Mouse (Mus musculus) limb, embryonic 12.5 days (tissue): ENCODE measurements around the gene Hba-a1. TPM values are rescaled to one million over a fixed set of nuclear protein-coding genes. Genes with fewer than 3 reads are reported as not detected.
"Not testable (repeated sequence)": the region's sequence is repeated elsewhere in the genome, so short reads cannot be mapped to it uniquely, and the experiment has no call there.

ENCODE experiments used
- ATAC-seq: fragments of 200-750 bp; cut with Nextera tagmentation; 2 replicates; pipeline ENCODE4 v1.8.0; 2017; ENCODE audit warnings: low read depth, moderate TSS enrichment; ENCODE audit not compliant: insufficient number of reproducible peaks, insufficient read depth, low FRiP score, low TSS enrichment
- H3K27ac ChIP-seq: fragments of 300-500 bp; sonication (generic); 2 replicates; pipeline ENCODE4 v1.5.1; 2016; ENCODE audit warnings: mild to moderate bottlenecking, moderate library complexity
- H3K27me3 ChIP-seq: fragments of 300-500 bp; sonication (generic); 2 replicates; pipeline ENCODE4 v1.6.1; 2016; ENCODE audit warnings: mild to moderate bottlenecking, moderate library complexity
- H3K36me3 ChIP-seq: fragments of 300-500 bp; sonication (generic); 2 replicates; pipeline ENCODE4 v1.6.1; 2016; ENCODE audit warnings: mild to moderate bottlenecking, moderate library complexity
- H3K4me1 ChIP-seq: fragments of 300-500 bp; sonication (generic); replicated peaks from 2 replicates; pipeline ENCODE4 v1.6.1; 2016
- H3K4me2 ChIP-seq: fragments of 300-500 bp; sonication (generic); 2 replicates; pipeline ENCODE4 v1.6.1; 2016; ENCODE audit warnings: mild to moderate bottlenecking, moderate library complexity
- H3K4me3 ChIP-seq: fragments of 300-500 bp; sonication (generic); replicated peaks from 2 replicates; pipeline ENCODE4 v1.5.1; 2016; ENCODE audit warnings: mild to moderate bottlenecking
- H3K9ac ChIP-seq: fragments of 300-500 bp; sonication (generic); replicated peaks from 2 replicates; pipeline ENCODE4 v1.6.1; 2016; ENCODE audit warnings: mild to moderate bottlenecking, moderate library complexity
- H3K9me3 ChIP-seq: fragments of 300-500 bp; sonication (generic); 2 replicates; pipeline ENCODE4 v1.6.1; 2016; ENCODE audit warnings: mild to moderate bottlenecking, moderate library complexity
- WGBS: fragments of 180-500 bp; shearing (Covaris S2); methylation state at CpG from one replicate; pipeline ENCODE4 v1.1.7; 2016; 5-methylcytosine and 5-hydroxymethylcytosine counted together
- polyA plus RNA-seq: library from polyadenylated mRNA; unstranded; fragments of >200 nt; fragmentation: Nextera tagmentation; extraction: Ambion mirVana; gene quantifications from 2 replicates; pipeline ENCODE4 v1.2.1, GENCODE M21; 2016

The Hba-a1 gene
- polyA plus RNA-seq, 1 experiment from 2014 or later = 3,017 TPM

DNA sequence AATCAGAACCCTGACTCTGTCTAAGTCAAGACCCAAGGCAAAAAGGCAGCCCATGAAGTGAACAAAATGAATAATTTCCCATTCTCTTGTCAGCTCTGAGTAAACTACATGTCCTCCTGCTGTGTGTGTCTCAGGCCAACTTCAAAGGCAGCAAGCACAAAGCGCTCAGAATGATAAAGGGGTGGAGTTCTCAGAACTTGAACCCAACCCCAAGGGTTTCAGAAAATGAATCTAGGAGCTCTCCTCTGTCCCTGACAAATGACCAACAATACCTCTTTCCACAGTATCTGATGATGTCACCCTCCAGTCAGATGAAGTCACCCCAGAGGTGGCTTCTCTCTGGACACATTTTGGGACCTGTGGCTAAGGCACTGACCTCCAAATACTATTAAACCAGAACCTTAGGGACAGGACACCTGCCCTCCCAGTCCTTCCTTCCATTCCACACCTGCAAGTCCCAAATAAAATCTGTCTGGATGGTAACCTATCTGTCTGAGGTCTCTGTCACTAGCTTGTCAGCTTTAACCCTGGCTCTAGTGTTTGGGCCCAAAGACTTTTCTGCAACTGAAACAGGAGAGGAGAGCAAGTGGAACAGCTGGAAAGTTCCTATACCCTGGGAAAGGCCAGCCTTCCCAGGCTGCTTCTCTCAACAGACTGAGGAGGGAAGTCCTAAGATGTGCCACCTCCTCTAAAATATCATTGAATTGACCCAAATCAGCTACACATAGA, 1.7 kb upstream of the Hba-a1 start:
- no peak for ATAC-seq
- H3K4me1 ChIP-seq = no peaks in the 10 kb centered on the region
- 73% methylated on average over 1 of the region's 1 CpGs for WGBS

DNA sequence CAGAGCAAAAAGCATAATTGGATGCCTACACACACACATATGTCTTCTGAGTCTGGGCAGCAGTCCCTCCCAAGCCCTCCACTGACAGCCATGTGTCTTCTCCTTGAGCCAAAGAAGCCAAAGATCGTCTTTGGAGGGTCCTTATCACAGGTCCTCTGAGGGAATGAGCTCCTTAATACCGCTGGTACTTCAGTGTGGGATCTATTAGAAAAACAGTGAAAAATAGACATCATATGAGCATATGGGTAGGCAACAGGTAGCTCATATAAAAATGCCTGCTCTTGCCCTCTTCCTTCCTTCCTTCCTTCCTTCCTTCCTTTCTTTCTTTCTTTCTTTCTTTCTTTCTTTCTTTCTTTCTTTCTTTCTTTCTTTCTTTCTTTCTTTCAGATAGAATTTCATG, 1.3 kb downstream of the Hba-a1 start:
- peaks cover 23% of the 10 kb centered on the region for H3K27me3 ChIP-seq
- not testable (repeated sequence) for H3K4me2 ChIP-seq, H3K4me3 ChIP-seq, H3K9me3 ChIP-seq, H3K27ac ChIP-seq, H3K4me1 ChIP-seq, H3K36me3 ChIP-seq, H3K9ac ChIP-seq, ATAC-seq
- 55% methylated on average over 2 of the region's 2 CpGs for WGBS

More for the DNA sequence above, 1.7 kb upstream of the Hba-a1 start:
- Histone ChIP-seq H3K9me3 (no peaks in the 10 kb centered on the region), H3K4me2 (no peak overlapping the region), H3K36me3 (no peaks in the 10 kb centered on the region), H3K4me3 (no peak overlapping the region), H3K27ac (no peak overlapping the region), H3K9ac (no peak overlapping the region), H3K27me3 (peaks cover 31% of the 10 kb centered on the region)

DNA sequence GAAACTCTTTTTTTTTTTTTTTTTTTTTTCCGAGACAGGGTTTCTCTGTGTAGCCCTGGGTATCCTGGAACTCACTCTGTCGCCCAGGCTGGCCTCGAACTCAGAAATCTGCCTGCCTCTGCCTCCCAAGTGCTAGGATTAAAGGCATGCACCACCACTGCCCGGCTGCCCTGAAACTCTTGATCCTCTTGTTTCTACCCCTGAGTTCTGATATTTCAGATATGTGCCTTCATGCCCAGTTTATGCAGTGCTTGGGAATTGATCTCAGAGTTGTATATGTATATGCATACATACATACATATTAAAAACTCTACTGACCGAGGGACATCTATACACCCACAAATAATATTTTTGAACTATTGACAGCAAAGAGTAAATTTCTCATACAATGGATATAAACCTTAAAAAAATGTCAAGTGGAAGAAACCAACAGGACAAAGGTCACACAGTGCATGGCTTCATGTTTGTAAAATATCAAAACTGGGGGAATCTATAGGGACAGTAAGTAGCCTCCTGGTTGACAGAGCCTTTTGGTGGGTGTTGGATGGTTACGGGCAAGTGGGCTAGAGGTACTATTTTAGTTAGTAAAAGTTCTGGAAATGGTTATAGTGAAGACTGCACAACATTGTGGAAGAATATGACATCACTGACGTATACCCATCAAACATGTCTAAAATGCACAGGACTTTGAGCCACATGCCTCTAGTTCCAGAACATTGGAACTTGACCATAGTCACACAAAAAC, 1.9 kb downstream of the Hba-a1 start:
- H3K4me2 ChIP-seq = no peak overlapping the region
- H3K4me3 ChIP-seq = no peak overlapping the region
- no peaks in the 10 kb centered on the region for H3K9me3 ChIP-seq
- H3K4me1 ChIP-seq = no peaks in the 10 kb centered on the region
- peaks cover 23% of the 10 kb centered on the region for H3K27me3 ChIP-seq
- no peaks in the 10 kb centered on the region for H3K36me3 ChIP-seq
- H3K9ac ChIP-seq = no peak overlapping the region
- no peak overlapping the region for H3K27ac ChIP-seq
- no peak for ATAC-seq
- WGBS = 78% methylated on average over 7 of the region's 7 CpGs

DNA sequence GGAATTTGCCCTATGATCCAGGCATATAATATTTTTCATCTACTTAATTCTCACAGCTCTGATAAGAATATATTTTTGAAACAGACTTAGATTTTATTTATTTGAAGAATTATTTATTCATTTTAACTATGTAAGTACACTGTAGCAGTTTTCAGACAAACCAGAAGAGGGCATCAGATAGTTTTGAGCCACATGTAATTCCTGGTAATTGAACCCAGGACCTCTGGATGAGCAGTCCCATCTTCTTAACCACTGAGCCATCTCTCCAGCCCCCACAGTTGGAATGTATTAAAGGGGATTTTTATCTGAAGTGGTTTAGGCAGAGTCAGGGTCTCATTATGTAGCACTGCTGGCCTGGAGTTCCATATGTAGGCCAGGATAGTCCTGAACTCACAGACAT, 2.6 kb downstream of the Hba-a1 start:
- H3K9ac ChIP-seq = not testable (repeated sequence)

DNA sequence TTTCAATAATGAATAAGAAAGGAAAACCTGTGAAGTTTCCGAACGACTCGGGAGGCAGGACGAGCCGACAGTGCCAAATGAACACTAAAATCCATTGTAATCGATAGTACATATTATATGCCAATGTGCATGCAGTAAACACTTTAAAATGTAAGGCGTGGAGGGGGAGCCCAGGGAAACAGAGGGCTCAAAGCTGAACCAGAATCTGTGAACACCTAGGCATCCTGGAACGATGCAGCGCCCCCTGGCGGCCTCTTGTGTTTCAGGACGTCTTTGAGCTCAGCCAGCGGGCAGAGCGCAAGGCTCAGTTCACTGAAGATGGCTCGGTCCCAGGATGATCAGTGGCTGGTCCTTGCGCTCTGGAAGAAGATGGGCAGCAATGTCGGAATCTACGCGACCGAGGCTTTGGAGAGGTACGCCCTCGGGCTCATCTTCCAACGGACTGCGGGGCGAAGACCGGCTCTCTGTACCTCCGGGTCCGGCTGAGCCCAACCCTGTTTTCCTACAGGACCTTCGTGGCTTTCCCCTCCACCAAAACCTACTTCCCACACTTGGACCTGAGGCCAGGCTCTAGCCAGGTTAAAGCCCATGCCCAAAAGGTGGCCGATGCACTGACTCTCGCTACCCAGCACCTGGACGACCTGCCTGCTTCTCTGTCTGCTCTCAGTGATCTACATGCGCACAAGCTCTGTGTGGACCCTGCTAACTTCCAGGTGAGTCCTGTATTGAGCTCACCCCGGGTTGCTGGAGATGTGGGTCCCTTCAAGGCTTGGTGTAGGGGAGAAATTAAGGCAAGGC, 3.6 kb downstream of the Hba-a1 start, which contains the start of gene Hbq1b:
TSS of gene Hbq1b (plus strand) at position 271 of the 798 bp plus-strand sequence.
- not testable (repeated sequence) for H3K4me1 ChIP-seq, H3K36me3 ChIP-seq, H3K27ac ChIP-seq, H3K9me3 ChIP-seq
- Histone ChIP-seq H3K9ac (0 out of 2 replicates have a peak within 1 kb of the TSS, but pooled peaks have one; percentile 31), H3K27me3 (peaks cover 15% of the 10 kb centered on the region), H3K4me3 (peak within 1 kb of the TSS; percentile 31), H3K4me2 (peak within 1 kb of the TSS; percentile 59)
- ATAC-seq = 0 out of 2 replicates have a peak, but pooled peaks have one; percentile 45
- WGBS = 21% methylated on average over 31 of the region's 33 CpGs

More for the DNA sequence above, 2.6 kb downstream of the Hba-a1 start:
- H3K4me2 ChIP-seq, H3K4me1 ChIP-seq, ATAC-seq, H3K27ac ChIP-seq, H3K36me3 ChIP-seq, H3K4me3 ChIP-seq, H3K9me3 ChIP-seq: not testable (repeated sequence)
- peaks cover 23% of the 10 kb centered on the region for H3K27me3 ChIP-seq

DNA sequence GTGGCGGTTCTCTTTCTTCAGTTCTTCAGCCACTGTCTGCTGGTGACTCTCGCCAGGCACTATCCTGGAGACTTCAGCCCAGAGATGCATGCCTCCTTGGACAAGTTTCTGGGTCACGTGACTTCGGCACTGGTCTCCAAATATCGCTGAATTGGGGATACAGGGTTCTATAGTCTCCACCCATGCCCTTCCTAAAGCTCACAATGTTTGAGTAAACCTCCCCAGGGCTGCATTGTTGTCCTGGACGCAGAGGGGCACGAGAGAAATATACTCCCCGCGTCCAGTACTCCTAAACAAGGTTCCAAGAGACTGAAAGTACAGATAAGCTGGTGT, 4.1 kb downstream of the Hba-a1 start:
- no peaks in the 10 kb centered on the region for H3K36me3 ChIP-seq
- WGBS = 69% methylated on average over 9 of the region's 9 CpGs
- no peaks in the 10 kb centered on the region for H3K4me1 ChIP-seq
- H3K4me3 ChIP-seq = no peak overlapping the region
- peaks cover 14% of the 10 kb centered on the region for H3K27me3 ChIP-seq
- H3K9ac ChIP-seq = no peak overlapping the region
- no peaks in the 10 kb centered on the region for H3K9me3 ChIP-seq
- H3K4me2 ChIP-seq = peak overlapping the region; percentile 59; the same call in 1 of the 2 replicates
- H3K27ac ChIP-seq = no peak overlapping the region
- ATAC-seq = no peak

DNA sequence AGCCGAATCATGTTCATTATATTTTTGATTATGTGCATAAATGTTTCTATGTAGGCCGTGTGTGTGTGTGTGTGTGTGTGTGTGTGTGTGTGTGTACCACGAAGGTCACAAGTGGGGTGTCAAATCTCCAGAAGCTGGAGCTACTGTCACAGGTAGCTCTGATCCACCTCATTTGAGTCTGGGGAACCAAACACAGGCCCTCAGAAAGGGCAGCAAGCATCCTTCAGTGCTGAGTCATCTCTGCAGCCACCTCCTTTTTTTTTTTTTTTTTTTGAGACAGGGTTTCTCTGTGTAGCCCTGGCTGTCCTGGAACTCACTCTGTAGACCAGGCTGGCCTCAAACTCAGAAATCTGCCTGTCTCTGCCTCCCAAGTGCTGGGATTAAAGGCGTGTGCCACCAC, 9.5 kb downstream of the Hba-a1 start:
- not testable (repeated sequence) for H3K9ac ChIP-seq, H3K4me3 ChIP-seq, H3K36me3 ChIP-seq, H3K9me3 ChIP-seq, H3K4me2 ChIP-seq, H3K27me3 ChIP-seq, H3K4me1 ChIP-seq, H3K27ac ChIP-seq, ATAC-seq
- WGBS = 85% methylated on average over 4 of the region's 4 CpGs

DNA sequence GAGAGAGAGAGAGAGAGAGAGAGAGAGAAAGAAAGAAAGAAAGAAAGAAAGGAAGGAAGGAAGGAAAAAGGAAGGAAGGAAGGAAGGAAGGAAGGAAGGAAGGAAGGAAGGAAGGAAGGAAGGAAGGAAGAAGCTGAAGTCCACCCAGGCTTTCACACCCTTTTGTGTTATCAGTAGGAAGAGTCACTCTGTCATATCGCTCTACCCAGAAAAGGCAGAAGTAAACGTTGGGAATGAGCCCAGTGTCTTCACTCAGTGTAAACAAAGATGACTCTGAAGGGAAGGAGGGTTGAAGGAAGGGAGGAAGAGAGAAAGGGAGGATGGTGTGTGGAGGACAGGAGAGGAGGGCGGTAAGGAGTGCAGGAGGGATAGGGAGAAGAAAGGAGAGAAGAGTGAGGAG, 10.2 kb downstream of the Hba-a1 start:
- H3K36me3 ChIP-seq, ATAC-seq, H3K9ac ChIP-seq, H3K4me2 ChIP-seq, H3K27ac ChIP-seq, H3K4me3 ChIP-seq, H3K9me3 ChIP-seq, H3K27me3 ChIP-seq, H3K4me1 ChIP-seq: not testable (repeated sequence)
- WGBS = 66% methylated on average over 3 of the region's 3 CpGs

DNA sequence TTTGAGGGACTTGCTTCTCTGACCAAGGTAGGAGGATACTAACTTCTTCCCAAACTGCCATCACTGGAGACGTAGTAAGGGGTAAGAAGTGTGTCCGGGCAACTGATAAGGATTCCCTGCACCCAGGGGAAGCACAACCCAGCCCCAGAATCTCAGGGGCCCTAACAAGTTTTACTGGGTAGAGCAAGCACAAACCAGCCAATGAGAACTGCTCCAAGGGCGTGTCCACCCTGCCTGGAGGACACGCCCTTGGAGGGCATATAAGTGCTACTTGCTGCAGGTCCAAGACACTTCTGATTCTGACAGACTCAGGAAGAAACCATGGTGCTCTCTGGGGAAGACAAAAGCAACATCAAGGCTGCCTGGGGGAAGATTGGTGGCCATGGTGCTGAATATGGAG, 12.9 kb downstream of the Hba-a1 start, which contains the start of gene Hba-a2:
TSS of gene Hba-a2 (plus strand) at position 287 of the 400 bp plus-strand sequence.
- not testable (repeated sequence) for H3K27me3 ChIP-seq, H3K4me3 ChIP-seq, H3K9ac ChIP-seq, H3K4me2 ChIP-seq, H3K36me3 ChIP-seq, H3K4me1 ChIP-seq, H3K27ac ChIP-seq, H3K9me3 ChIP-seq
- 0 out of 2 replicates have a peak, but pooled peaks have one; percentile 57 for ATAC-seq
- WGBS = no CpG with 5 or more reads among the region's 4 CpGs

DNA sequence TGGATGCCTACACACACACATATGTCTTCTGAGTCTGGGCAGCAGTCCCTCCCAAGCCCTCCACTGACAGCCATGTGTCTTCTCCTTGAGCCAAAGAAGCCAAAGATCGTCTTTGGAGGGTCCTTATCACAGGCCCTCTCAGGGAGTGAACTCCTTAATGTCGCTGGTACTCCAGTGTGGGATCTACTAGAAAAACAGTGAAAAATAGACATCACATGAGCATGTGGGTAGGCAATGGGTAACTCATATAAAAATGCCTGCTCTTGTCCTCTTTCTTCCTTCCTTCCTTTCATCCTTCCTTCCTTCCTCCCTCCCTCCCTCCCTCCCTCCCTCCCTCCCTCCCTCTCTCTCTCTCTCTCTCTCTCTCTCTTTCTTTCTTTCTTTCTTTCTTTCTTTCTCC, 14.1 kb downstream of the Hba-a1 start:
- ATAC-seq, H3K27ac ChIP-seq, H3K4me3 ChIP-seq, H3K9me3 ChIP-seq, H3K4me2 ChIP-seq, H3K9ac ChIP-seq, H3K4me1 ChIP-seq, H3K36me3 ChIP-seq: not testable (repeated sequence)
- H3K27me3 ChIP-seq = peaks cover 13% of the 10 kb centered on the region
- 40% methylated on average over 2 of the region's 2 CpGs for WGBS

DNA sequence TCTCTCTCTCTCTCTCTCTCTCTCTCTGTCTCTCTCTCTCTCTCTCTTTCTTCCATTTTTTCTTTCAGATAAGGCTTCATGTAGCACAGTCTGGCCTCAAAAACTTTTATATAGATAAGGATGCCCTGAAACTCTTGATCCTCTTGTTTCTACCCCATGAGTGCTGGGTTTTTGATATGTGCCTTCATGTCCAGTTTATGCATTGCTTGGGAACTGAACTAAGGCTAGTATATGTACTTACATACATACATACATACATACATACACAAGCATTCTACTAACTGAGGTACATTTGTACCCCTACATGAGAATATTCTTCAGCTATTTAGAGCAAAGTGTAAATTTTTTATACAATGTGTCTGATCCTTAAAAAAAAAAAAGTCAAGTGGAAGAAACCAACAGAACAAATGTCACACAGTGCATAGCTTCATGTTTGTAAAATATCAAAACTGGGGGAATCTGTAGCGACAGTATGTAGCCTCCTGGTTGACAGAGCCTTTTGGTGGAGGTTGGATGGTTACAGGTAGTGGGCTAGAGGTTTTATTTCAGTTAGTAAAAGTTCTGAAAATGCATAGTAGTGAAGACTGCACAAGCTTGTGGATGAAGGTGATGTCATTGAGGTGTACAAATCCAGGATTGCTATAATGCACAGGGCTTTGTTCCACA, 14.7 kb downstream of the Hba-a1 start:
- Histone ChIP-seq H3K4me3 (no peak overlapping the region), H3K27me3 (peaks cover 17% of the 10 kb centered on the region), H3K9me3 (no peaks in the 10 kb centered on the region), H3K36me3 (no peaks in the 10 kb centered on the region), H3K4me2 (no peak overlapping the region), H3K9ac (no peak overlapping the region), H3K27ac (no peak overlapping the region), H3K4me1 (no peaks in the 10 kb centered on the region)
- ATAC-seq = no peak
- 83% methylated on average over 1 of the region's 1 CpGs for WGBS
